Mouse (Mus musculus) limb, embryonic 14.5 days (tissue): ENCODE results near the gene Polh. TPM values are rescaled to one million over a fixed set of nuclear protein-coding genes. Genes with fewer than 3 reads are reported as not detected.

ENCODE experiments used
- ATAC-seq: fragments of 200-750 bp; cut with Nextera tagmentation; 2 replicates; pipeline ENCODE4 v1.8.0; 2017; ENCODE audit warnings: low read depth, moderate number of reproducible peaks, moderate TSS enrichment; ENCODE audit not compliant: low FRiP score
- DNase-seq: peaks from one replicate; pipeline ENCODE4 v3.0.0-alpha.2; 2015; ENCODE audit warnings: low spot score
- H3K27ac ChIP-seq: fragments of 300-500 bp; sonication (generic); replicated peaks from 2 replicates; pipeline ENCODE4 v1.5.1; 2014; ENCODE audit warnings: low read depth, mild to moderate bottlenecking, low read length, moderate library complexity, mixed read lengths
- H3K27me3 ChIP-seq: fragments of 300-500 bp; sonication (generic); 2 replicates; pipeline ENCODE4 v1.6.1; 2014; ENCODE audit warnings: low read length, mixed read lengths; ENCODE audit not compliant: control insufficient read depth, insufficient read depth
- H3K36me3 ChIP-seq: fragments of 300-500 bp; sonication (generic); 2 replicates; pipeline ENCODE4 v1.6.1; 2014; ENCODE audit warnings: mild to moderate bottlenecking, low read length, moderate library complexity, mixed read lengths; ENCODE audit not compliant: control insufficient read depth, insufficient read depth
- H3K4me1 ChIP-seq: fragments of 300-500 bp; sonication (generic); 2 replicates; pipeline ENCODE4 v1.6.1; 2014; ENCODE audit warnings: antibody characterized with exemption, low read length, mixed read lengths; ENCODE audit not compliant: control insufficient read depth, insufficient read depth
- H3K4me2 ChIP-seq: fragments of 300-500 bp; sonication (generic); replicated peaks from 2 replicates; pipeline ENCODE4 v1.6.1; 2014; ENCODE audit warnings: low read depth, mild to moderate bottlenecking, low read length, moderate library complexity; ENCODE audit not compliant: severe bottlenecking
- H3K4me3 ChIP-seq: fragments of 300-500 bp; sonication (generic); replicated peaks from 2 replicates; pipeline ENCODE4 v1.5.1; 2014; ENCODE audit warnings: low read length
- H3K9ac ChIP-seq: fragments of 300-500 bp; sonication (generic); 2 replicates; pipeline ENCODE4 v1.6.1; 2014; ENCODE audit warnings: mild to moderate bottlenecking, low read depth, low read length, moderate library complexity; ENCODE audit not compliant: severe bottlenecking
- H3K9me3 ChIP-seq: fragments of 300-500 bp; sonication (generic); 2 replicates; pipeline ENCODE4 v1.6.1; 2016; ENCODE audit warnings: low read length; ENCODE audit not compliant: control insufficient read depth
- POLR2A ChIP-seq: fragments of 200-500 bp; IDR thresholded peaks from 2 replicates; pipeline ENCODE4 v1.8.0; 2012; ENCODE audit warnings: inconsistent platforms, mild to moderate bottlenecking, moderate library complexity, borderline replicate concordance; ENCODE audit not compliant: insufficient read depth, insufficient read length; ENCODE audit errors: extremely low read depth
- WGBS: fragments of 180-500 bp; shearing (Covaris S2); extraction: QIAGEN DNeasy Blood & Tissue Kit; methylation state at CpG from one replicate; pipeline ENCODE4 v1.1.7; 2014; 5-methylcytosine and 5-hydroxymethylcytosine counted together
- polyA plus RNA-seq, 2 experiments: library from polyadenylated mRNA; depleted of rRNA in 1 of 2; stranded (reverse) in 1 of 2; unstranded in 1 of 2; fragments of >200 nt; fragmentation: Nextera tagmentation in 1 of 2; extraction: Ambion mirVana in 1 of 2; gene quantifications; 2 replicates each; pipeline versions ENCODE4 v1.2.1 to v1.2.3; 2012 to 2014

The Polh gene
- polyA plus RNA-seq, 2 experiments, result 9.2 to 15.7 TPM

DNA sequence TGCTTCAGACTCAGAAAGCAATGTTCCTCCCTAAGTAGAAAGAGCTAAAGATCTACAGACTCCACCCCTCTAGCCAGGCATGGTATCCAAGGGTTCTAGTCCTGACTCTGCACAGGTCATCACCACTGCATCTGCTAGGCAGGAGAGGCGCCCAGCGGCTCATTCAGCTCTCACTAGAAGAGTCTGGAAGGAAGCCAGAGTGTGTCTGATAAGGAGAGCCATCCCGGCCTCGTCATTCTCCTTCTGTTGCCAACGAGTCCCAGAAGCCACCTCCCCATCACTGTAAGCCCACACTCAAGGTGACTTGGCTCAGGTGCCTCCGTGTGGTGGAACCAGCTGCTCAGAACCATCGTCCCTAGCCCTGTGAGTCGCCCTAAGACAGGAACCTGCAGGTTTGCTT lies 69.6 kb downstream of the Polh start:
- no peak for TF ChIP-seq POLR2A
- WGBS, result 73% methylated on average over 8 of the region's 8 CpGs
- no peak for DNase-seq
- H3K27me3 ChIP-seq, result no peaks in the 10 kb centered on the region
- H3K9me3 ChIP-seq, result no peaks in the 10 kb centered on the region
- H3K4me1 ChIP-seq, result no peaks in the 10 kb centered on the region
- H3K4me2 ChIP-seq, result no peak overlapping the region
- H3K36me3 ChIP-seq, result peaks cover 20% of the 10 kb centered on the region
- no peak for ATAC-seq
- H3K27ac ChIP-seq, result no peak overlapping the region
- no peak overlapping the region for H3K9ac ChIP-seq
- H3K4me3 ChIP-seq, result no peak overlapping the region

DNA sequence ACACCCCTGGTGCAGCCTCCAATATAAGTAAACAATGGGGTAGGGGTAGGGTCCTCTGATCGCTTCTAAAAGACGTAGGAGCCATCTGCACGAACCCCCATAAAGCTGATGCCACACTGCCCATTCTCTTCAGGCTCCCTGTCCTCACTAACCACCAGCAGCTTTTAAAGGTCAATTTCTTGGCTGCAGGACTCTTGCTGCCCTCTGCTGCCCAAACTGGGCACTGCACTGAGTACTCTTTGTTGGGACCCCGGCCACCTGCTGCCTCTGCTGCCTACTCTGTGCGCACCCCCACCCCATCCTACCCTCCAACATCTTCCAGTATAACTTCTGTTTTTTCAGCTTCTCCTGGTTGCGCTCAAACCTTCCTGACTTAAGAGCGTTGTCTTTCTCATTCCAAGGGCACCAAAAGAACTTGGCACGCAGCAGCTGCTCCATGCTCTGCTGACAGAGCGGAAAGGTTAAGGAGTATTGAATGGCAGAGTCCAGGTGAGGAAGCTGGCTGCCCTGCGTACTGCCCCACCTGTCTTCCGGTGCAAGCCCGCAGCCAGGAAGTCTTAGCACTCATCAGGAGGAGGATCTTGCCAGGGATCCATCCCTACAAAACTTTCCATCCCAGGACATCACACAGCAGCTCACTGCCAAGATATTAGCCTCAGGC lies 70.3 kb downstream of the Polh start:
- peaks cover 27% of the 10 kb centered on the region for H3K36me3 ChIP-seq
- WGBS, result 14% methylated on average over 12 of the region's 12 CpGs
- TF ChIP-seq POLR2A, result no peak
- H3K9ac ChIP-seq, result no peak overlapping the region
- ATAC-seq (no peak), DNase-seq (peak; percentile 74)
- no peak overlapping the region for H3K4me3 ChIP-seq
- H3K4me1 ChIP-seq, result no peaks in the 10 kb centered on the region
- no peak overlapping the region for H3K27ac ChIP-seq
- no peaks in the 10 kb centered on the region for H3K27me3 ChIP-seq
- no peaks in the 10 kb centered on the region for H3K9me3 ChIP-seq
- no peak overlapping the region for H3K4me2 ChIP-seq

DNA sequence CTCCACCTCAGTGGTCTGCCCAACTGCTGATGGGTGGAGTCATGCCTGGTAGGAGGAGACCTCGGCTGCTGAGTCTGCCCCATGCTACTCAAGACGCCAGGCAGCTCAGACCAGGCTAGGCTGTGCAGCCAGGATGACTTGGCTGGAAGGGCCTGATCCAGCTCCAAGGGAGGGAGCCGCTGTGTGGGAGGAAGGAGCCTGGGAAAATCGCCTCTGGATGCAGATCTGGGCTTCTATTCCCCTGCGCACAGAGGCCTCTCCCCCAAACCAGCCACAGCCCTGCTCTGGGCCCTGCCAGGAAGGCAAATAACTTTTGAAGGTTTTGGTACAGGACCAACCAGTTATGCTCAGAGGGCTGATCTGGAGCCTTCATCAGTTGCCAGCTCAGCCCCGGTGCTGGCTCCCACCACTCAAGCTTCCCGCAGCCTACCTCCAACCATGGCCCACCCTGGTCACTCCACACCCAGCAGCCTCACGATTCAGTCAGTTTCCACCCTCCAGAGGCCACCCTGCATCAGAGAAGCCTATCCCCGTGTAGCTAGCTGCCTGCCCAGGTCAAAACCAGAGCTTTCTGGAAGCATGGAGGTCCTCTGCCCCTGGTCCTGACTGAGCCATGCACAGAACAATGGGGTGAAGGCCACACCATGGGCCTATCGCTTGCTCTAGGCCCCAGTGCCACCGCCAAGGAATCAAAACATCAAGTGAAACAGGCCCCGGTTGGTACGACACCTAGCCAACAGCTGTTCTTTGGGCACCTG lies 72.5 kb downstream of the Polh start:
- H3K27ac ChIP-seq, result no peak overlapping the region
- ATAC-seq (no peak), DNase-seq (peak; percentile 39)
- peaks cover 49% of the 10 kb centered on the region for H3K36me3 ChIP-seq
- WGBS, result 78% methylated on average over 13 of the region's 13 CpGs
- TF ChIP-seq POLR2A, result no peak
- H3K4me2 ChIP-seq, result no peak overlapping the region
- no peaks in the 10 kb centered on the region for H3K4me1 ChIP-seq
- no peaks in the 10 kb centered on the region for H3K9me3 ChIP-seq
- H3K4me3 ChIP-seq, result no peak overlapping the region
- no peak overlapping the region for H3K9ac ChIP-seq
- no peaks in the 10 kb centered on the region for H3K27me3 ChIP-seq

DNA sequence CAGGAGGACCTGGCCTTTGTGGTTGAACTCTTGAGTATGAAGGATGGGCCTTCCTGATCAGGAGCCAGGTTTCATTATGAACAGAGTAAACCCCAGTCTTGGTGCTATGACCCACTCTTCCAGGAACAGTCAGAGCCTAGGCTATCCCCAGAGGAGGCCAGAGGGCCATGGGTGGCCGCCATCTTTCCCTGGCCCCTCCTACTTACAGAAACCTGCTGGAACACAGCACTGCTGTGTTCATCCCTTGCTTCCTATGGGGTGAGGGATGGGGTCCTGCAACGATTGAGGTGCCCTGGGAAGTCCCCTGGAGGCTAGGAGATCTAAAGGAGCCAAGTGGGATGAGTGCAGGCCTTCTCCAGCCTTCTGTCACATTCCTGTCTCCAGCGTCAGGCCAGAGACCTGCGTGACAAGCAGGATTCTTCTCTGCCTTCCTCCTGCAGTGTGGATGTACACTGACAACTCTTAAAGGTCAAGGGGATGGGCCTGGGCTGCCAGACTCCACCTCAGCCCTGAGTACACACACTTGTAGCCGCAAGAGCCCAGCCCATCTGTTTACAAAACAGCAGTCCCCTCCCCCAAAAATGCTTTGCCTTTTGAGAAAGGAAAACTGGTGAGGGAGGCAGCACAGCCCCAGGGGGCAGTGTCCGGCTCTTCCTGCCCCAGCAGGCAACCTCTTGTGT lies 74.5 kb downstream of the Polh start:
- TF ChIP-seq POLR2A, result no peak
- DNase-seq, result no peak
- 71% methylated on average over 6 of the region's 6 CpGs for WGBS
- H3K4me1 ChIP-seq, result no peaks in the 10 kb centered on the region
- no peak overlapping the region for H3K4me3 ChIP-seq
- H3K9ac ChIP-seq, result no peak overlapping the region
- no peak for ATAC-seq
- no peak overlapping the region for H3K4me2 ChIP-seq
- no peaks in the 10 kb centered on the region for H3K27me3 ChIP-seq
- H3K9me3 ChIP-seq, result no peaks in the 10 kb centered on the region
- H3K27ac ChIP-seq, result no peak overlapping the region
- peaks cover 68% of the 10 kb centered on the region for H3K36me3 ChIP-seq

DNA sequence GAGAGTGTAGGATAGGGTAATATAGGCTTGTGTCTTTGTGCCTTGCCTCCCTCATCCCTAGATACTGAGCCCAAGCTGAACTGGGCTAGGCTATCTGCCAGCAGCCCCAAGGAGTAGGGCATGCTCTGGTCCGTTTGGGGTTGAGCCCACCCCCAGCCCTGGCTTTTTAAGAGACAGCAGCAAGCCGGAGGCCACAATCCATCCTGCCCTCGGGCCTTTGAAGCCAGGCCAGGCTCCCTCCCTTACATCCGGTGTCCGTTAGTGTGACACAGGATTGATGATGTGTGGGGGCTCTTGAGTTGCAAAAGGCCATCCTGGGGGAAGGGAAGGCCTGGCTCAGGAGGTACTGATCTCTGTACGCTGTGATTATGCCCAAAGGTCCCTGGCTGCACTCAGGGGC lies 75.8 kb downstream of the Polh start:
- H3K9ac ChIP-seq, result no peak overlapping the region
- no peaks in the 10 kb centered on the region for H3K4me1 ChIP-seq
- H3K4me2 ChIP-seq, result no peak overlapping the region
- no peak for TF ChIP-seq POLR2A
- 23% methylated on average over 6 of the region's 6 CpGs for WGBS
- DNase-seq (no peak), ATAC-seq (no peak)
- no peak overlapping the region for H3K27ac ChIP-seq
- H3K36me3 ChIP-seq, result peaks cover 78% of the 10 kb centered on the region
- H3K4me3 ChIP-seq, result no peak overlapping the region
- H3K27me3 ChIP-seq, result no peaks in the 10 kb centered on the region
- H3K9me3 ChIP-seq, result no peaks in the 10 kb centered on the region
